Mouse (Mus musculus): ENCODE results near the gene Iqcf1. TPM values are rescaled to one million over a fixed set of nuclear protein-coding genes. Genes with fewer than 3 reads are reported as not detected.

The Iqcf1 gene
- polyA plus RNA-seq (2017; shearing (Covaris generic)) = not detected

DNA sequence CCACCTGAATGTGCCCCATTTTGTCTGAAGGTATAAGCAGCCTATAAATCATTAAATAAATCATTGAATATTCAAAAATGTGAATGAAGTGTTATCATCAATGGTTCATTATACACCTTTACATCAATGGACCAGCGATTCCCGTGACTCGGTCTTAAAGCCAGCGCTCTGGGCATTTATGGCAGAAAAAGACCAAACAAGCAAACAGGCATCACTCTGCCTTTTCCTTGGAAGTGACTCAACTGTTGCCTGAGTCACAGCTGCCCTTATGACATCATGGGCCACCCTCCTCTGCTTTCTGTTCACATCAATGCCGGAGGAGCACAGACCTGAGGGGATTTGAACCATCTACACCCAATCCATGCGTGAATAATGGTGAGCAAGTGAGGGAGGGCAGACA, at the start of gene Iqcf1:
TSS of gene Iqcf1 (plus strand) at position 301 of the 400 bp plus-strand sequence.

DNA sequence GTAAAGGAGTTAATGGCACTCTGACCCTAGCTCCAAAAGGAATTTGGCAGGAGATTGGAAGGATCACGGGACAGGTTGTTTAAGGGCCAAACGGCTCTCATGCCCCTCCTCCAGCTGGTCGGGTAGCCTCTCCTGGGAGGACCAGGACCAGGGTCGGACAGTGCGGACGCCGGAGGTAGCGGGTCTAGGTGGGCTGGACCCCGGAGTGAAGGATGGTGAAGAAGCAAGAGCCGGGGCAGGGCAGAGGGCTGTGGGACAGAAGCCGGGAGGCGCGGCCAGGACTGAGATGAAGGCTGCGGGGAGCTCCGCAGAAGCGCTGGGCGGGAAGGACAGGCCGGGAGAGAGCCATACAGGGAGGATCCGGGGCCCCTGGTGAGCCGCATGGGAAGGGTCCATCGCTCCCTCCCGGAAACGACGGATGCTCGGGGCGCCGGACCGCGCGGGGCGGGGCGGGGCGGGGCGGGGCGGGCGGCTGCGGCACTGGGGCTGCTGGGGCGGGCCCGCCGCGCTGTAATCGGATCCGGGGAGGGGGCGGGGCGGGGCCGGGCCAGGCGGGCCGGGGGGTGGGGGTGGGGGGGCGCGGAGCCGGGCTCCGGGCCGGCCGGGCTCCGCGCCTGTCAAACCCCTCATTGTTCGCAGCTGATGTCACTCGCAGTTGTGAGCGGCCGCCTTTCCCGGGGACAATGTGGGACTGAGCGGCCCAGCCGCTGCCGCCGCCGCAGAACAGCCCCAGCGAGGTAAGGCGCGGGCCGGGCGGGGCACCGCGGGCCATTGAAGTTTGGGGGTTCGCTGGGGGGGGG, 46.3 kb upstream of the Iqcf1 start, which contains the start of gene Pcbp4:
TSS of gene Pcbp4 (plus strand) at position 21 of the 800 bp plus-strand sequence.

DNA sequence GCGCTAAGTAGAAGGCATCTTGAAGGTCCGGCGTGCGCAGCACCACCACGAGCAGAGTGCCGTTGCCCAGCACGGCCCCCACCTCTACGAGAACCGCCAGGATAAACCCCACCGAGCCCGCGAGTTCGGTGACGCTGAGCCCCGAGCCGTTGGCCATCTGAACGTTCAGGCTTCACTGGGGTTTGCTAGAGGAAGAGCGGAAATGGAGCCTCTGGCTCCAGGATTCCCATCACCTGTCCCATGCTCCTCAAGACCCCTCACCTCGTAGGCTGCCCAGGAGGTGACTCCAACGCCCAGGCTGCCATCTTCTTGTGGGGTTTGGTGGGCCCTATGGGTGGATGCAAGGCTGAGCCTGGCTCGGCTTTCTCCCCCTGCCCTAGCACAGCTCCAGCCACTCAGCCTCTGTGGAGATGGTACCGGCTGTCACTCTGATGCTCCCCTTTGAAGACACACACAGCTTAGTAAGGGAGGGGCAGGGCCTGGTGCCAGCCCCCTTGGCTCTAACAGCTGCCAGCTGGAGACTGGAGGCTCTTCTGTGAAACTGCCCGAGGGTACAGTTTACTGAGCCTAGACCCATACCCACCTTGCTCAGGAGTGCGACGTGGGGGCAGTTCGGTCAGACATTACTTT, 34.1 kb upstream of the Iqcf1 start, which contains the start of gene Gpr62:
TSS of gene Gpr62 (minus strand) at position 368 of the 630 bp plus-strand sequence.

GRCm38 (mm10) chr9:106475663-106476001, 24.1 kb upstream of the Iqcf1 start, which contains the start of gene Rrp9:
Rrp9 (plus strand) TSS chr9:106475963.

DNA sequence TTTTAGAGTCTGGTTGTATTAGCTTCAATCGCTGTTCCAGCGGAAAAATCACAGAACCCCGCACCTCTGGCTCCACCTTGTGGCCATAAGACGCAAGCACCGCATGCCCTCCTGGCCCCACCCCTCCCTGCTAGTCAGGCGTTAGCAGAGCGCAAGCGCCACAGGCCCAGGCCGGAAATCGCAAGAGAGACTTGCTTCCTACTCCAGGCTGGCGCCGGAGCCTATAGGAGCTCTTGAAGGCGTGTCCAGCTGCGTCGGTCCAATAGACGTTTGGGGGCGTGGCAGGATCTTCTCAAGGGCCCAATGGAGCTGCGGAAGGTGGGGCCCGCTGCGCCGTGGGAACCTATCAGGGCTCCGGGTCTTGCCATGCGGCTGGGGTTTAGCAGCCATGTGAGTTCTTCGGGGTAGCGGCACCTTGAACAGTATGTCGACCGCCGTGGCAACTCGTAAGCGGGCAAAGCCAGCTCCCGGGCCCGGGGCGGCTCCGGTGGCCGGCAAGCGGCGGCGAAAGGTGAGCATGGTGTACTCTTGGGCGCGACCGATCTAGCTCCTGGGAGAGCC, 22.8 kb upstream of the Iqcf1 start, which contains the start of gene Parp3:
TSS of gene Parp3 (minus strand) at position 26 of the 561 bp plus-strand sequence.

GRCm38 (mm10) chr9:106514273-106514672, 14.5 kb downstream of the Iqcf1 start, which contains the start of gene Iqcf5:
Iqcf5 (plus strand) TSS chr9:106514573.

Other genes starting within 250 kb of the Iqcf1 start
- gene Poc1a, start 218.9 kb upstream of the Iqcf1 start, polyA plus RNA-seq (2017; shearing (Covaris generic)) = 6.2 TPM
- gene Dusp7, start 131.3 kb upstream of the Iqcf1 start, polyA plus RNA-seq (2017; shearing (Covaris generic)) = 10.4 TPM
- gene Rpl29, start 70.5 kb upstream of the Iqcf1 start, polyA plus RNA-seq (2017; shearing (Covaris generic)) = 892 TPM
- 23.3 TPM for gene Acy1, start 61.6 kb upstream of the Iqcf1 start, polyA plus RNA-seq (2017; shearing (Covaris generic))
- 15.2 TPM for gene Abhd14b, start 52.5 kb upstream of the Iqcf1 start, polyA plus RNA-seq (2017; shearing (Covaris generic))
- gene Abhd14a, start 52.3 kb upstream of the Iqcf1 start, polyA plus RNA-seq (2017; shearing (Covaris generic)) = 17.7 TPM
- 13.3 TPM for gene Pcbp4, start 46.7 kb upstream of the Iqcf1 start, polyA plus RNA-seq (2017; shearing (Covaris generic))
- gene Gpr62, start 34.0 kb upstream of the Iqcf1 start, polyA plus RNA-seq (2017; shearing (Covaris generic)) = not detected
- gene Rrp9, start 24.0 kb upstream of the Iqcf1 start, polyA plus RNA-seq (2017; shearing (Covaris generic)) = 91.7 TPM
- gene Parp3, start 23.0 kb upstream of the Iqcf1 start, polyA plus RNA-seq (2017; shearing (Covaris generic)) = 73.6 TPM
- gene Iqcf5, start 14.6 kb downstream of the Iqcf1 start, polyA plus RNA-seq (2017; shearing (Covaris generic)) = not detected
- gene Iqcf3, start 61.7 kb downstream of the Iqcf1 start, polyA plus RNA-seq (2017; shearing (Covaris generic)) = not detected
- not detected for gene Iqcf4, start 71.0 kb downstream of the Iqcf1 start, polyA plus RNA-seq (2017; shearing (Covaris generic))
- not detected for gene Iqcf6, start 126.6 kb downstream of the Iqcf1 start, polyA plus RNA-seq (2017; shearing (Covaris generic))
- gene Grm2, start 156.1 kb downstream of the Iqcf1 start, polyA plus RNA-seq (2017; shearing (Covaris generic)) = not detected
- 76.0 TPM for gene Tex264, start 186.0 kb downstream of the Iqcf1 start, polyA plus RNA-seq (2017; shearing (Covaris generic))